Mouse (Mus musculus) gastrocnemius, postnatal 4 days (tissue): ENCODE results near the gene Rasal3. TPM values are rescaled to one million over a fixed set of nuclear protein-coding genes. Genes with fewer than 3 reads are reported as not detected.

Experiments used
- DNase-seq, 2 experiments: peaks; one replicate each; pipeline ENCODE4 v3.0.0; 2021 to 2022; ENCODE audit warnings: low spot score in 2 of 2, mixed read lengths in 2 of 2
- total RNA-seq, 2 experiments: library from RNA; stranded (reverse); gene quantifications; 2 replicates each; pipeline ENCODE4 v1.2.3; 2021

Gene Rasal3
- total RNA-seq, 2 experiments from 2014 or later = 0.47 to 1.5 TPM

GRCm38 (mm10) chr17:32389101-32389659 lies 14.2 kb downstream of the Rasal3 start, which contains the start of gene Wiz:
TSS of gene Wiz (minus strand) at chr17:32389439.
- peak; percentile 91 to 92 for DNase-seq

GRCm38 (mm10) chr17:32388370-32389100 lies 14.8 kb downstream of the Rasal3 start:
- DNase-seq = no peak

GRCm38 (mm10) chr17:32387986-32388369 lies 15.4 kb downstream of the Rasal3 start:
- DNase-seq = no peak

- no peak for DNase-seq
Observed at GRCm38 (mm10) chr17:32386659-32387432, 16.5 kb downstream of the Rasal3 start.

- DNase-seq = no peak
Observed at GRCm38 (mm10) chr17:32383661-32384060, 19.7 kb downstream of the Rasal3 start.

- DNase-seq = peak in 1 of 2 experiments; percentile 49
Observed at GRCm38 (mm10) chr17:32382576-32382975, 20.8 kb downstream of the Rasal3 start.

- no peak for DNase-seq
Observed at GRCm38 (mm10) chr17:32378786-32379185, 24.6 kb downstream of the Rasal3 start.

- DNase-seq = no peak
Observed at GRCm38 (mm10) chr17:32377137-32377536, 26.2 kb downstream of the Rasal3 start.

GRCm38 (mm10) chr17:32376475-32376874 lies 26.9 kb downstream of the Rasal3 start:
- DNase-seq = no peak

- no peak for DNase-seq
Observed at GRCm38 (mm10) chr17:32368991-32369578, 34.3 kb downstream of the Rasal3 start.

- DNase-seq = peak in 1 of 2 experiments; percentile 15
Observed at GRCm38 (mm10) chr17:32367706-32368105, 35.7 kb downstream of the Rasal3 start.

- no peak for DNase-seq
Observed at GRCm38 (mm10) chr17:32365296-32365695, 38.1 kb downstream of the Rasal3 start.

- peak in 1 of 2 experiments; percentile 12 for DNase-seq
Observed at GRCm38 (mm10) chr17:32364850-32365249, 38.5 kb downstream of the Rasal3 start.

GRCm38 (mm10) chr17:32364331-32364730 lies 39.1 kb downstream of the Rasal3 start:
- DNase-seq = peak; percentile 72 to 91

- peak in 1 of 2 experiments; percentile 28 for DNase-seq
Observed at GRCm38 (mm10) chr17:32363821-32364301, 39.5 kb downstream of the Rasal3 start.

- no peak for DNase-seq
Observed at GRCm38 (mm10) chr17:32362686-32363085, 40.7 kb downstream of the Rasal3 start.

- no peak for DNase-seq
Observed at GRCm38 (mm10) chr17:32359928-32360327, 43.5 kb downstream of the Rasal3 start.

GRCm38 (mm10) chr17:32358943-32359340 lies 44.4 kb downstream of the Rasal3 start:
- DNase-seq = no peak

- no peak for DNase-seq
Observed at GRCm38 (mm10) chr17:32358192-32358942, 45.0 kb downstream of the Rasal3 start.
